Mouse (Mus musculus) gastrocnemius, adult 2 months (tissue): Measurements from ENCODE around the gene Pglyrp1. TPM values are rescaled to one million over a fixed set of nuclear protein-coding genes. Genes with fewer than 3 reads are reported as not detected.

Source experiments
- DNase-seq: peaks from one replicate; pipeline ENCODE4 v3.0.0; 2022
- H3K27ac ChIP-seq: fragments of 200-600 bp; 2 replicates; pipeline ENCODE4 v1.8.1; 2022; ENCODE audit warnings: mild to moderate bottlenecking
- H3K4me3 ChIP-seq: fragments of 200-600 bp; 2 replicates; pipeline ENCODE4 v1.8.1; 2022; ENCODE audit warnings: mild to moderate bottlenecking, moderate library complexity
- CTCF ChIP-seq: fragments of 200-600 bp; IDR thresholded peaks from 2 replicates; pipeline ENCODE4 v1.8.1; 2022; ENCODE audit warnings: antibody characterized with exemption, mild to moderate bottlenecking, moderate library complexity
- intact Hi-C: fragments of 180-260 bp; cut with DNase I; formaldehyde crosslinking; loops from one replicate; pipeline ENCODE4 v1.15.1; 2025
- total RNA-seq, 2 experiments: library from RNA; stranded (reverse); gene quantifications; 2 replicates each; pipeline ENCODE4 v1.2.3; 2021

Gene Pglyrp1
- total RNA-seq, 2 experiments from 2014 or later = not detected

- H3K4me3 ChIP-seq = no peak overlapping the region
- DNase-seq = no peak
- H3K27ac ChIP-seq = no peak overlapping the region
- intact Hi-C loops = no loop called here
- no peak for TF ChIP-seq CTCF
These were observed 52.6 kb downstream of the Pglyrp1 start for GRCm38 (mm10) chr7:18923711-18924191.

DNA sequence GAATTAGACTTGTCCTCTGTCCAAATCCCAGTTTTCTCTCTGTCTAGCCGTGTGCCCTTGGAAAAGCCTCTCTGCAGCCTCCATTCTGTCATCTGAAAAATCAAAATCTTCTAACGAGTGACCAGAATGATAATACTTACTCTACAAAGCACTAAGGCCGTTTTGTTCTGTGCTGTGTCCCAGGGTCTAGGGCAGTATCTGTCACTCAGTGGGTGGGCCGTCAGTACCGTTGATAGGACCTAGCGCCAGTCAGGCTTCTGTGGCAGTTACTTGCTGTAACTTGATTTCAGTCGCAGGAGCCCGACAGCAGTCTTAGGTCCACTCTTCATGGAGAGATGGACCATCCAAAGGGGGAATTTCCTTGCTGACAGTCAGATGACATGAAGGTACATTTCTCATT lies 53.2 kb downstream of the Pglyrp1 start:
- intact Hi-C loops = no loop called here
- TF ChIP-seq CTCF = no peak
- DNase-seq = no peak
- H3K27ac ChIP-seq = no peak overlapping the region
- no peak overlapping the region for H3K4me3 ChIP-seq

DNA sequence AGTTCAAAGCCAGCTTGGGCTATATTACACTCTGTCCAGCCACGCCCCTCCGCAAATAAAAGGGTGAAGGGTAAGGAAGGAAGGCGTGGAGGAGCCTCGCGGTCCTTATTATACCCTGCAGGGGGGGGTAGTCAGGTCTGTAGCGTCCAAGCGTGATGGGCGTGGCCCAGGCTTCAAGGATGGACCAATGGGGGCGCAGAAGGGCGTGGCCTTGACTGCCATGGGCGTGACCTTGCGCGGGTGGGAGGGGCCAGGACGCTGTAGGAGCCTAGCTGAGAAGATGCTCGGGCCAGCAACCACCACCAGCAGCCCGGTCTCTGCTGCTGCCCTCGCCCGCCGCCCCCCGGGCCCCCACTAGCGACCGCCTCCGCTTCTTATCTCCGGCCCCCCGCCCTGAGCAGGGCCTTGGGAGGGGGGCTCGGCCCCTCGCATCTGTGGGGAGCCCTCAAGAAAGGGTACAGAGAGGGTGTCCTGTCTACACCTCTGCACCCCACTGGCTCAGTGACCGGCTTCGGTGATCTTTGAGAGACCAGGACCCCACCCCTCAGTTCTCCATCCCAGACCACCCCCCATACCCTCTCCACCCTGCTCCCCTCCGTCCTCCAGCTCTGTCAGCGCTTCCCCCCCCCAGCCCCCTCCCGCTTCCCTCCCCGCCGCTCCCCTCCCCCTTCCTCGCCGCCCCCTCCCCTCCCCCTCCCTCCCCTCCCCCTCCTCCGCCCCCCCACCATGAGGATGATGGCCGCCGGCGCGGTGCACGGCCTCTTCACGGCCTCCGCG lies 54.2 kb downstream of the Pglyrp1 start, which contains the start of gene Nova2:
Gene Nova2 (plus strand): TSS at position 727 of the 777 bp plus-strand sequence.
- TF ChIP-seq CTCF = peak; percentile 33; the same call in 1 of the 2 replicates
- peak; percentile 85 for DNase-seq
- intact Hi-C loops = no loop called here
- H3K4me3 ChIP-seq = peak within 1 kb of the TSS; percentile 73
- H3K27ac ChIP-seq = peak within 1 kb of the TSS; percentile 87

DNA sequence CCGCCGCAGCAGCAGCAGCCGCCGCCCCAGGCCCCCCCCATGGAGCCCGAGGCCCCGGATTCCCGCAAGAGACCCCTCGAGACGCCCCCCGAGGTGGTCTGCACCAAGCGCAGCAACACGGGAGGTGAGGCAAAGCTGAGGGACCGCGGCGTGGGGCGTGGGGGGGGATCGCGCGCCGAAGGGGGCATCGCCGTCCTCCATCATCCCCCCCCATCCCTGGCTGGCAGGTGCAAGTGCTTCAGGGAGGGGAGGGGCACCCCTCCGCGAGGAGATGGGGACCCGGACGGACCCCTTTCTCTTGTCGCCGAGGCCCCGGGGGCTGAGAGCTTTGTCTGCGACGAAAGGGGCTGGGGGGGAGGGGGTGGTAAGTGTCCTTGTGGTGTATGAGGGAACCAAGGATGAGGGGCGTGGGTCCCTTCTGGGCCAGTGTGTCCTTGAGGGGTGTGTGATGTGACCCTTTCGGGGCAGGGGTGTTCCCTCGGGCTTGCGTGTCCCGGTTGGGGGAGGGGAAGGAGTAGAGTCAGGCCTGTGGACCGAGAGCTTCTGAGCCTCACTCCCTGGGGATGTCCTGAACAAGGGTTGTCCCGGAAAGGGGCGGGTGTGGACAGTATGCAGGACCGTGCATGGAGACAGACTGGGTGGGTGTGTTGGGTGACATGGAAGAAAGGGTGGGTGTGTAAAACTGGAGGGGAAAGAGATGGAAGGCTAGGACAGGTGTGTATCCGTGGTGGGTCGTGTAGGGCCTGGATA lies 55.1 kb downstream of the Pglyrp1 start:
- Histone ChIP-seq H3K27ac (peak overlapping the region; percentile 87), H3K4me3 (peak overlapping the region; percentile 73)
- intact Hi-C loops = loop anchor here (2.0 kb wide), 1 partner anchor 23 kb away; no protein-coding TSS in a partner anchor
- DNase-seq = peak; percentile 43
- TF ChIP-seq CTCF = no peak

DNA sequence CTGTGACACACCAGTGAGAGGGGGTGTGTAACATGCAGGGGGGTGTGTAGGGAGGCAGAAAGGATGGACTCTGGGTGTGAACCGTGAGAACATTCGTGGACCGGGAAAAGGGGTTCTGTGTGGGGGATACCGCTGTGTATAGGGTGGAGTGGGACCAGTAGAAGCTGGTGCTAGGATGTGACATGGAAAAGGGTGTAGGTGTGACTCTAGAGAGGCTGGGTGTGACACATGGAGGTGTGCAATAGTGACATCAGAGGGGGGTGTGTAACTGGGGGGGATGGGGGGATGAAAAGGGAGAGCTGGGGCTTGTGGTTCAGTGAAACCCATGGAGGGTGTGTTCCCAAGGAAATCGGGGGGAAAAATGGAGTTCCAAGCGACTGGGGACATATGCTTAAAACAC lies 55.8 kb downstream of the Pglyrp1 start:
- TF ChIP-seq CTCF = no peak
- intact Hi-C loops = loop anchor here (2.0 kb wide), 1 partner anchor 22 kb away; no protein-coding TSS in a partner anchor
- Histone ChIP-seq H3K27ac (peak overlapping the region; percentile 87), H3K4me3 (peak overlapping the region; percentile 73)
- DNase-seq = no peak

DNA sequence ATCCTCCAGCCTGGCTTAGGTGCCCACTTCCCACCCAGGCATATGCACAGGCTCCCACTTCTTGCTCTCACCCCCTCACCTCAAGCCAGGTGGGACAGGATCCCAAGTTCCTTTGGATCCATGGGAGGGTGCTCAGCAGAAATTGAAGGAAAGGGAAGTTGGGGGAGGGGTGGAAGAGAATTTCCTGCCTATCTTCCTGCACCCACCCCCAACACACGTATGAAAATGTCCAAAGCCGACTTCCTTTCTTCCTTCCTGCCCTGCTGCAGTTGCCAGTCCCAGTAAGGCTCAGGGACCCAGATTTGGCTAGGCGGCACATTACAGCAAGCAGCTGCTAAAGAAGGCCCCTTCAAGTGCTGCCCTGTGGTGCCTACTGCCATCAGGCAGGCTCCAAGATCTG lies 56.6 kb downstream of the Pglyrp1 start:
- intact Hi-C loops = loop anchor here (2.0 kb wide), 1 partner anchor 21 kb away; no protein-coding TSS in a partner anchor
- no peak for TF ChIP-seq CTCF
- DNase-seq = peak; percentile 33
- Histone ChIP-seq H3K27ac (peak overlapping the region; percentile 87), H3K4me3 (peak overlapping the region; percentile 73)

Other genes with a start within 250 kb of the Pglyrp1 start
- gene Psg21, start 214.6 kb upstream of the Pglyrp1 start, total RNA-seq = not detected
- not detected for gene Psg20, start 185.1 kb upstream of the Pglyrp1 start, total RNA-seq
- not detected for gene Psg22, start 153.2 kb upstream of the Pglyrp1 start, total RNA-seq
- not detected for gene Psg19, start 72.8 kb upstream of the Pglyrp1 start, total RNA-seq
- gene Psg17, start 49.7 kb upstream of the Pglyrp1 start, total RNA-seq = not detected
- 1 to 10 TPM; 2.4 to 4.0 TPM for gene Mill2, start 31.4 kb upstream of the Pglyrp1 start, total RNA-seq
- gene Ccdc61, start 39.1 kb downstream of the Pglyrp1 start, total RNA-seq = 1 to 10 TPM; 4.1 to 5.6 TPM
- 1 to 10 TPM; 1.6 to 2.1 TPM for gene Nova2, start 54.6 kb downstream of the Pglyrp1 start, total RNA-seq
- not detected for gene Nanos2, start 116.1 kb downstream of the Pglyrp1 start, total RNA-seq
- gene Mypop, start 119.9 kb downstream of the Pglyrp1 start, total RNA-seq = 1 to 10 TPM; 6.3 to 6.7 TPM
- 10 to 100 TPM; 18.2 to 20.5 TPM for gene Irf2bp1, start 132.7 kb downstream of the Pglyrp1 start, total RNA-seq
- gene Foxa3, start 152.2 kb downstream of the Pglyrp1 start, total RNA-seq = not detected
- gene Sympk, start 153.0 kb downstream of the Pglyrp1 start, total RNA-seq = 10 to 100 TPM; 70.9 to 81.5 TPM
- not detected for gene Rsph6a, start 183.4 kb downstream of the Pglyrp1 start, total RNA-seq
- 10 to 100 TPM; 31.9 to 32.1 TPM for gene Dmwd, start 204.9 kb downstream of the Pglyrp1 start, total RNA-seq
- 100 to 1,000 TPM; 265 to 336 TPM for gene Dmpk, start 212.5 kb downstream of the Pglyrp1 start, total RNA-seq
- gene Six5, start 223.3 kb downstream of the Pglyrp1 start, total RNA-seq = 1 to 10 TPM in 1 of 2 experiments, under 1 TPM in 1; 0.89 to 2.3 TPM
- gene Gm4969, start 247.0 kb downstream of the Pglyrp1 start, total RNA-seq = not detected
- 1 to 10 TPM; 2.3 to 3.0 TPM for gene Fbxo46, start 248.5 kb downstream of the Pglyrp1 start, total RNA-seq